Mouse (Mus musculus): Measurements from ENCODE around the gene F13b. TPM values are rescaled to one million over a fixed set of nuclear protein-coding genes. Genes with fewer than 3 reads are reported as not detected.

The F13b gene
- polyA plus RNA-seq, 1 experiment: not detected

DNA sequence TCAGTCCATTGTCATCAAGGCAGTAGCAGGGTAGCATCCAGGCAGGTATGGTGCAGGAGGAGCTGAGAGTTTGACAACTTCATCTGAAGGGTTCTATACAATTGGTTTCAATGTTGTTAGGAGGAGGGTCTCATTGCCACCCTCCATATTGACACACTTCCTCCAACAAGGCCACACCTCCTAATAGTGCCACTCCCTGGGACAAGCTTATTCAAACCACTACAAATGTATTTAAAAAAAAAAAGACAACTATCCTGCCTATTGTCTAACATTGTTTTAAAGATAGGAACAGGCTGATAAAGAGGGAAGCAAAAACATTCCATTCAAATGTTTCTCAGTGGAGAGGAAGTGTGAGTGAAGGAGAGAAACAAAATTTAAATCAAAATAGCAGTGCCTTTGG is 1.8 kb upstream of the F13b start:
- no peaks in the 10 kb centered on the region for H3K27me3 ChIP-seq (ENCODE audit: control insufficient read depth, insufficient read depth, insufficient read length)
- no peak for TF ChIP-seq USF1 (IDR thresholded peaks at IDR 0.05; ENCODE audit: low read depth)
- no peak for TF ChIP-seq MYOD1 (IDR thresholded peaks at IDR 0.05; ENCODE audit: control insufficient read depth, insufficient read length, low read depth)
- no peak for TF ChIP-seq CEBPB (IDR thresholded peaks at IDR 0.05; ENCODE audit: low read depth)
- no peak for TF ChIP-seq CTCF (IDR thresholded peaks at IDR 0.05; ENCODE audit: control insufficient read depth, insufficient read depth, insufficient read length)
- no peak for TF ChIP-seq MAX (IDR thresholded peaks at IDR 0.05)
- TF ChIP-seq MYOG (IDR thresholded peaks at IDR 0.05; ENCODE audit: control insufficient read depth, extremely low read depth, insufficient read length): no peak
- no peak for TF ChIP-seq FOSL1 (IDR thresholded peaks at IDR 0.05; ENCODE audit: insufficient read depth, low read length, poor library complexity, severe bottlenecking)
- H3K79me2 ChIP-seq (ENCODE audit: control insufficient read depth, insufficient read depth): no peaks in the 10 kb centered on the region

DNA sequence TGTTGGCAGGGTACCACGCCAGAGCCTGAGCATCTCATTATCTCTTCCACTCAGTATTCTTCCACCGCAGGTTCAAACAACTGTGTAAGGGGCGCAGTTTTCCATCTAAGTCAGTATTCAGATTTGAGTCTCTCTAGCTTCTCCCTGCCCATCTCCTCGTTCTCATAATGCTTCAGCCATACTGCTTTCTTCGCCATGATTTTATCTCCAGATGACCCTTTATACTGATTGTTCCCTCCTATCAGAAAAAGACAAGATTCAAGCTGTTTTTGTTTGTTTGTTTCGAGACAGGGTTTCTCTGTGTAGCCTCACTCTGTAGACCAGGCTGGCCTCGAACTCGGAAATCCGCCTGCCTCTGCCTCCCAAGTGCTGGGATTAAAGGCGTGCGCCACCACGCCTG is 13.1 kb downstream of the F13b start:
- Histone ChIP-seq H3K27me3 (ENCODE audit: control insufficient read depth, insufficient read depth, insufficient read length) (no peaks in the 10 kb centered on the region), H3K36me3 (ENCODE audit: control insufficient read depth, insufficient read depth) (no peaks in the 10 kb centered on the region), H3K79me3 (ENCODE audit: low read depth) (no peaks in the 10 kb centered on the region), H3K79me2 (ENCODE audit: control insufficient read depth, insufficient read depth) (no peaks in the 10 kb centered on the region), H3K4me3 (ENCODE audit: insufficient read depth, poor library complexity, severe bottlenecking) (no peak overlapping the region), H3ac (ENCODE audit: control insufficient read depth, insufficient read length, low read depth) (no peak overlapping the region)
- no peak for TF ChIP-seq CTCF (IDR thresholded peaks at IDR 0.05; ENCODE audit: control insufficient read depth, insufficient read depth, insufficient read length)
- TF ChIP-seq USF1 (IDR thresholded peaks at IDR 0.05; ENCODE audit: low read depth): no peak
- TF ChIP-seq MYOG (IDR thresholded peaks at IDR 0.05; ENCODE audit: control insufficient read depth, extremely low read depth, insufficient read length): no peak
- TF ChIP-seq MAX (IDR thresholded peaks at IDR 0.05): no peak
- no peak for TF ChIP-seq CEBPB (IDR thresholded peaks at IDR 0.05; ENCODE audit: low read depth)
- TF ChIP-seq FOSL1 (IDR thresholded peaks at IDR 0.05; ENCODE audit: insufficient read depth, low read length, poor library complexity, severe bottlenecking): no peak
- TF ChIP-seq MYOD1 (IDR thresholded peaks at IDR 0.05; ENCODE audit: control insufficient read depth, insufficient read length, low read depth): no peak

More for the DNA sequence above, 1.8 kb upstream of the F13b start:
- Histone ChIP-seq H3K4me3 (ENCODE audit: insufficient read depth, poor library complexity, severe bottlenecking) (no peak overlapping the region), H3K79me3 (ENCODE audit: low read depth) (no peaks in the 10 kb centered on the region), H3ac (ENCODE audit: control insufficient read depth, insufficient read length, low read depth) (no peak overlapping the region), H3K36me3 (ENCODE audit: control insufficient read depth, insufficient read depth) (no peaks in the 10 kb centered on the region)

DNA sequence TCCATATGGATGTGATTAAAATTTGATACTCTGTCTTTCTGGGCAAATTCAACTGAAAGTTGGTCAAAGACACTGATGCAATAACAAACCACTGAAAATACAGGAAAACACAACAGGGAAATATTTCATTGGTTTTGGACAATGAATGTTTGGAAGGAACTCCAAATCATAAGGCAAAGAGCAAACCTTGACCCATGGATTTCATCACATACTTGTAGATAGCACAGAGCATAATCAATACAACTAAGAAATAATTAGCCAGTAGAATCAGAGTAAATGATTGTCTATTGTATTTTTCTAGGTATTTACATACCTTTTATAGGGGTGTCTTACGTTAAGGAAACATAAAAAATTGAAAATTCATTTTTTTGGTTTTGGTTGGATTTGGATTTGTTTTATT is 47.0 kb downstream of the F13b start:
- no peak for TF ChIP-seq MYOD1 (IDR thresholded peaks at IDR 0.05; ENCODE audit: control insufficient read depth, insufficient read length, low read depth)
- TF ChIP-seq USF1 (IDR thresholded peaks at IDR 0.05; ENCODE audit: low read depth): no peak
- no peak for TF ChIP-seq MYOG (IDR thresholded peaks at IDR 0.05; ENCODE audit: control insufficient read depth, extremely low read depth, insufficient read length)
- TF ChIP-seq FOSL1 (IDR thresholded peaks at IDR 0.05; ENCODE audit: insufficient read depth, low read length, poor library complexity, severe bottlenecking): no peak

DNA sequence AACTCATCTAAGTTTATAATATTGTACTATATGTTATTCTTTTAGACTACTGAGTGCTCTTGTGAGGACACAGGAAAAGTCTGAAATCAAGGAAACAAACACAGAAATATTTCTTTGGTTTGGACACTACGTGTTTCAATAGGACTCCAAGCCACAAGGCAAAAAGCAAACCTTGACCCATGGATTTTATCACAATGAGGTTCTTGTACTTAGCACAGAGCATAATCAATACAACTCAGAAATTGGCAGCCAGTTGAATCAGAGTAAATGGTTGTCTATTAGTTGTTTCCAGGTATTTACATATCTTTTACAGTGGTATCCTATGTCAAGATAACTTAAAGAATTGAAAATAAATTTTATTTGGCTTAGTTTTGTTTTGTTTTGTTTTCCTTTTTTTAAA is 49.8 kb downstream of the F13b start:
- H3K79me2 ChIP-seq (ENCODE audit: control insufficient read depth, insufficient read depth): no peaks in the 10 kb centered on the region
- no peak for TF ChIP-seq MAX (IDR thresholded peaks at IDR 0.05)
- no peak for TF ChIP-seq CEBPB (IDR thresholded peaks at IDR 0.05; ENCODE audit: low read depth)
- TF ChIP-seq MYOD1 (IDR thresholded peaks at IDR 0.05; ENCODE audit: control insufficient read depth, insufficient read length, low read depth): no peak
- no peak for TF ChIP-seq USF1 (IDR thresholded peaks at IDR 0.05; ENCODE audit: low read depth)
- TF ChIP-seq CTCF (IDR thresholded peaks at IDR 0.05; ENCODE audit: control insufficient read depth, insufficient read depth, insufficient read length): no peak
- TF ChIP-seq MYOG (IDR thresholded peaks at IDR 0.05; ENCODE audit: control insufficient read depth, extremely low read depth, insufficient read length): no peak
- no peak for TF ChIP-seq FOSL1 (IDR thresholded peaks at IDR 0.05; ENCODE audit: insufficient read depth, low read length, poor library complexity, severe bottlenecking)
- H3K27me3 ChIP-seq (ENCODE audit: control insufficient read depth, insufficient read depth, insufficient read length): no peaks in the 10 kb centered on the region
- no peaks in the 10 kb centered on the region for H3K36me3 ChIP-seq (ENCODE audit: control insufficient read depth, insufficient read depth)
- no peak overlapping the region for H3K4me3 ChIP-seq (ENCODE audit: insufficient read depth, poor library complexity, severe bottlenecking)
- no peak overlapping the region for H3ac ChIP-seq (ENCODE audit: control insufficient read depth, insufficient read length, low read depth)
- H3K79me3 ChIP-seq (ENCODE audit: low read depth): no peaks in the 10 kb centered on the region

More for the DNA sequence above, 47.0 kb downstream of the F13b start:
- Histone ChIP-seq H3K79me2 (ENCODE audit: control insufficient read depth, insufficient read depth) (no peaks in the 10 kb centered on the region), H3K79me3 (ENCODE audit: low read depth) (no peaks in the 10 kb centered on the region), H3K4me3 (ENCODE audit: insufficient read depth, poor library complexity, severe bottlenecking) (no peak overlapping the region), H3K27me3 (ENCODE audit: control insufficient read depth, insufficient read depth, insufficient read length) (no peaks in the 10 kb centered on the region), H3K36me3 (ENCODE audit: control insufficient read depth, insufficient read depth) (no peaks in the 10 kb centered on the region), H3ac (ENCODE audit: control insufficient read depth, insufficient read length, low read depth) (no peak overlapping the region)

DNA sequence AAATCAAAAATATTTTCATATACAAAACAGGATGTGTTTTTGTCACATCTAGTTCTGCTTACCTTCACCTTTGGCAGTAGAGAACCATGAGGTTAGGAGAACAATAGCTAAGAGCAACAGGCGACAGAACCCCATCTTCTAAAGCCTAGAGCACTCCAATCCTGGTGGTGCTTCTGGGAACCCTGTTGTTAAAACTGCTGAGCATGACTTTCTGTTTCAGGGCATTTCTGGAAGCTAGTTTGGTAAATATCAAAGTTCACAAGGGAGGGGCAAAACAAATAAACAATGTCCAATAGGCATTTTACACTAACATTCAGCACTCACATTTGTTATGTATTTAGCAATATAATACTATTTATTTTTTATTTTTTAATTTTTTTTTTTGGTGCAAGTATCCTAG is 58.5 kb downstream of the F13b start, which contains the start of gene Cfhr1:
TSS of gene Cfhr1 (minus strand) at position 249 of the 400 bp plus-strand sequence.
- H3ac ChIP-seq (ENCODE audit: control insufficient read depth, insufficient read length, low read depth): no peak within 1 kb of the TSS
- H3K36me3 ChIP-seq (ENCODE audit: control insufficient read depth, insufficient read depth): no peaks in the 10 kb centered on the region
- TF ChIP-seq FOSL1 (IDR thresholded peaks at IDR 0.05; ENCODE audit: insufficient read depth, low read length, poor library complexity, severe bottlenecking) (no peak), CEBPB (IDR thresholded peaks at IDR 0.05; ENCODE audit: low read depth) (no peak), MYOG (IDR thresholded peaks at IDR 0.05; ENCODE audit: control insufficient read depth, extremely low read depth, insufficient read length) (no peak), USF1 (IDR thresholded peaks at IDR 0.05; ENCODE audit: low read depth) (no peak), CTCF (IDR thresholded peaks at IDR 0.05; ENCODE audit: control insufficient read depth, insufficient read depth, insufficient read length) (no peak), MAX (IDR thresholded peaks at IDR 0.05) (no peak), MYOD1 (IDR thresholded peaks at IDR 0.05; ENCODE audit: control insufficient read depth, insufficient read length, low read depth) (no peak)
- no peaks in the 10 kb centered on the region for H3K27me3 ChIP-seq (ENCODE audit: control insufficient read depth, insufficient read depth, insufficient read length)
- H3K79me2 ChIP-seq (ENCODE audit: control insufficient read depth, insufficient read depth): no peaks in the 10 kb centered on the region
- H3K79me3 ChIP-seq (ENCODE audit: low read depth): no peaks in the 10 kb centered on the region
- H3K4me3 ChIP-seq (ENCODE audit: insufficient read depth, poor library complexity, severe bottlenecking): no peak within 1 kb of the TSS

Other genes starting within 250 kb of the F13b start
- gene Crb1, start 124.6 kb upstream of the F13b start, polyA plus RNA-seq (2012; fragmentation: generic; extraction: Trizol): not detected
- 2.9 TPM for gene Zbtb41, start 79.4 kb upstream of the F13b start, polyA plus RNA-seq (2012; fragmentation: generic; extraction: Trizol)
- 4.3 TPM for gene Aspm, start 46.9 kb upstream of the F13b start, polyA plus RNA-seq (2012; fragmentation: generic; extraction: Trizol)
- gene Cfhr1, start 58.6 kb downstream of the F13b start, polyA plus RNA-seq (2012; fragmentation: generic; extraction: Trizol): not detected

Data from C2C12 (cell line).